Mouse (Mus musculus) cortical plate, adult 2 months (tissue): ENCODE results near the gene Btbd35f7. TPM values are rescaled to one million over a fixed set of nuclear protein-coding genes. Genes with fewer than 3 reads are reported as not detected.
"Not testable (repeated sequence)": the region's sequence is repeated elsewhere in the genome, so short reads cannot be mapped to it uniquely, and the experiment has no call there.

ENCODE experiments used
- H3K27ac ChIP-seq: fragments of 200-500 bp; 2 replicates; pipeline ENCODE4 v1.5.1; 2012; ENCODE audit warnings: low read length, control low read depth, inconsistent platforms; ENCODE audit not compliant: insufficient read depth
- H3K4me1 ChIP-seq: fragments of 200-500 bp; 2 replicates; pipeline ENCODE4 v1.6.1; 2011; ENCODE audit warnings: low read length; ENCODE audit not compliant: control insufficient read depth, insufficient read depth
- H3K4me3 ChIP-seq: fragments of 200-500 bp; 2 replicates; pipeline ENCODE4 v1.5.1; 2011; ENCODE audit warnings: mild to moderate bottlenecking, low read length, control low read depth; ENCODE audit not compliant: insufficient read depth
- polyA plus RNA-seq: library from polyadenylated mRNA; depleted of rRNA; stranded (reverse); fragments of >200 nt; gene quantifications from 2 replicates; pipeline ENCODE4 v1.2.3, GENCODE M21; 2012; rRNA removed

The Btbd35f7 gene
- polyA plus RNA-seq, result not detected in 2 replicates

DNA sequence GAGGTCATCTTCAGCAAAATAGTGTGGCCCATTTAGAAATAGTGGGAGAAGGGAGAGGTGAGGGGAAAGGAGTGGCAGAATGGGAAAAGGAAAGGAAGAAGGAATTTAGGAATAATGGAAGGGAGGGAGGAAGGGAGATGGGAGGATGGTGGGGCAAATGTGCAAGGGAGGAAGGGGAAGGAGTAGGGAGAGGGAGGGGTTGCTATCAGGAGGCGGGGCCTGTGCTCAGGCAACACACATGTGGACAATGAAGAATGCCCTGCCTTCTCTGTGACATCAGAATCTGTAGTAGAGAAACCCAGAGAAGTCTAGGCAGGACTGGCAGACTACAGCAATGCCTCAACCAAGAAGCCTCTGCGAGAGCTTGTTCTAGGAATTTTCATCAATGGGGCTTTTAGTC, at the start of gene Btbd35f7:
Gene Btbd35f7, plus strand, starts transcription at position 301 of the 400 bp plus-strand sequence.
- not testable (repeated sequence) for H3K4me3 ChIP-seq, H3K27ac ChIP-seq, H3K4me1 ChIP-seq

Other genes with a start within 250 kb of the Btbd35f7 start
- not detected in 2 replicates for gene Mycs, start 199.8 kb upstream of the Btbd35f7 start, polyA plus RNA-seq